Mouse (Mus musculus): ENCODE results near the gene Ercc6. TPM values are rescaled to one million over a fixed set of nuclear protein-coding genes. Genes with fewer than 3 reads are reported as not detected.
A peak's percentile ranks its signal among the peaks of the same experiment; 100 is the strongest.

Ercc6 gene
- 9.0 and 10.1 TPM in 2 replicates for polyA plus RNA-seq (2015; fragmentation: Nextera tagmentation; extraction: Ambion mirVana)

GRCm38 (mm10) chr14:32513336-32514032 lies at the start of gene Ercc6:
Ercc6 (plus strand) TSS chr14:32513521.
- peak; percentile 93 for ATAC-seq (ENCODE audit: low read depth)
- Histone ChIP-seq H3K4me1 (replicated peaks) (peaks cover 30% of the 10 kb centered on the region), H3K36me3 (peaks cover 17% of the 10 kb centered on the region), H3K9me3 (replicated peaks) (no peaks in the 10 kb centered on the region), H3K27ac (peak within 1 kb of the TSS; percentile 73), H3K4me3 (replicated peaks) (peak within 1 kb of the TSS; percentile 77), H3K4me2 (peak within 1 kb of the TSS; percentile 80), H3K9ac (peak within 1 kb of the TSS; percentile 79), H3K27me3 (no peaks in the 10 kb centered on the region)
- under 1% methylated on average over 62 of the region's 62 CpGs for WGBS (ENCODE audit: insufficient replicate concordance)
- peak; percentile 87 for DNase-seq

- 0 out of 2 replicates have a peak within 1 kb of the TSS, but pooled peaks have one; percentile 29 for H3K4me2 ChIP-seq
- DNase-seq, result no peak
- H3K4me1 ChIP-seq (replicated peaks), result no peaks in the 10 kb centered on the region
- no peaks in the 10 kb centered on the region for H3K36me3 ChIP-seq
- peaks cover 86% of the 10 kb centered on the region for H3K27me3 ChIP-seq
- H3K27ac ChIP-seq, result no peak within 1 kb of the TSS
- no peak within 1 kb of the TSS for H3K9ac ChIP-seq
- H3K9me3 ChIP-seq (replicated peaks), result no peaks in the 10 kb centered on the region
- no peak for ATAC-seq (ENCODE audit: low read depth)
- WGBS (ENCODE audit: insufficient replicate concordance), result 1% methylated on average over 67 of the region's 70 CpGs
- H3K4me3 ChIP-seq (replicated peaks), result peak within 1 kb of the TSS; percentile 8; the same call in 1 of the 2 replicates
Observed at GRCm38 (mm10) chr14:32464601-32465505, 48.5 kb upstream of the Ercc6 start, which contains the start of gene Slc18a3. Slc18a3 (minus strand) TSS chr14:32464850.

- peaks cover 80% of the 10 kb centered on the region for H3K27me3 ChIP-seq
- no peaks in the 10 kb centered on the region for H3K4me1 ChIP-seq (replicated peaks)
- no peak overlapping the region for H3K4me3 ChIP-seq (replicated peaks)
- no peak overlapping the region for H3K4me2 ChIP-seq
- H3K9me3 ChIP-seq (replicated peaks), result no peaks in the 10 kb centered on the region
- ATAC-seq (ENCODE audit: low read depth) (no peak), DNase-seq (no peak)
- no peak overlapping the region for H3K27ac ChIP-seq
- whole genome bisulfite sequencing (ENCODE audit: insufficient replicate concordance), result 4% methylated on average over 8 of the region's 11 CpGs
- H3K9ac ChIP-seq, result no peak overlapping the region
- H3K36me3 ChIP-seq, result no peaks in the 10 kb centered on the region
Observed at GRCm38 (mm10) chr14:32465506-32465870, 47.8 kb upstream of the Ercc6 start.

- no peaks in the 10 kb centered on the region for H3K36me3 ChIP-seq
- no peaks in the 10 kb centered on the region for H3K4me1 ChIP-seq (replicated peaks)
- 0 out of 2 replicates have a peak within 1 kb of the TSS, but pooled peaks have one; percentile 8 for H3K4me3 ChIP-seq (replicated peaks)
- H3K9ac ChIP-seq, result no peak within 1 kb of the TSS
- WGBS (ENCODE audit: insufficient replicate concordance), result 16% methylated on average over 13 of the region's 13 CpGs
- H3K27me3 ChIP-seq, result peaks cover 76% of the 10 kb centered on the region
- H3K9me3 ChIP-seq (replicated peaks), result no peaks in the 10 kb centered on the region
- H3K4me2 ChIP-seq, result 0 out of 2 replicates have a peak within 1 kb of the TSS, but pooled peaks have one; percentile 29
- no peak for ATAC-seq (ENCODE audit: low read depth)
- H3K27ac ChIP-seq, result no peak within 1 kb of the TSS
- no peak for DNase-seq
Observed at GRCm38 (mm10) chr14:32465889-32466288, 47.4 kb upstream of the Ercc6 start, which contains the start of gene Chat. Chat (minus strand) TSS chr14:32465989.

- no peak overlapping the region for H3K4me2 ChIP-seq
- no peak overlapping the region for H3K9ac ChIP-seq
- no peak overlapping the region for H3K27ac ChIP-seq
- H3K4me3 ChIP-seq (replicated peaks), result no peak overlapping the region
- ATAC-seq (ENCODE audit: low read depth) (no peak), DNase-seq (no peak)
- H3K9me3 ChIP-seq (replicated peaks), result no peaks in the 10 kb centered on the region
- WGBS (ENCODE audit: insufficient replicate concordance), result 8% methylated on average over 5 of the region's 5 CpGs
- no peaks in the 10 kb centered on the region for H3K36me3 ChIP-seq
- H3K4me1 ChIP-seq (replicated peaks), result no peaks in the 10 kb centered on the region
- H3K27me3 ChIP-seq, result peaks cover 59% of the 10 kb centered on the region
Observed at GRCm38 (mm10) chr14:32467606-32468005, 45.7 kb upstream of the Ercc6 start.

- DNase-seq, result no peak
- 13% methylated on average over 4 of the region's 4 CpGs for WGBS (ENCODE audit: insufficient replicate concordance)
Observed at GRCm38 (mm10) chr14:32472996-32473395, 40.3 kb upstream of the Ercc6 start.

GRCm38 (mm10) chr14:32476559-32476958 lies 36.8 kb upstream of the Ercc6 start:
- H3K36me3 ChIP-seq, result no peaks in the 10 kb centered on the region
- H3K27ac ChIP-seq, result no peak overlapping the region
- WGBS (ENCODE audit: insufficient replicate concordance), result 40% methylated on average over 6 of the region's 6 CpGs
- no peak overlapping the region for H3K4me2 ChIP-seq
- no peak for DNase-seq
- no peak for ATAC-seq (ENCODE audit: low read depth)
- no peak overlapping the region for H3K4me3 ChIP-seq (replicated peaks)
- no peak overlapping the region for H3K9ac ChIP-seq
- H3K4me1 ChIP-seq (replicated peaks), result no peaks in the 10 kb centered on the region
- 0 out of 2 replicates have a peak, but pooled peaks cover 5% of the 10 kb centered on the region for H3K27me3 ChIP-seq
- no peaks in the 10 kb centered on the region for H3K9me3 ChIP-seq (replicated peaks)

More at GRCm38 (mm10) chr14:32472996-32473395, 40.3 kb upstream of the Ercc6 start:
- H3K4me2 ChIP-seq, result no peak overlapping the region
- no peaks in the 10 kb centered on the region for H3K9me3 ChIP-seq (replicated peaks)
- H3K27me3 ChIP-seq, result 0 out of 2 replicates have a peak, but pooled peaks cover 8% of the 10 kb centered on the region
- no peak overlapping the region for H3K9ac ChIP-seq
- no peaks in the 10 kb centered on the region for H3K36me3 ChIP-seq
- ATAC-seq (ENCODE audit: low read depth), result no peak
- no peaks in the 10 kb centered on the region for H3K4me1 ChIP-seq (replicated peaks)
- H3K4me3 ChIP-seq (replicated peaks), result no peak overlapping the region
- H3K27ac ChIP-seq, result no peak overlapping the region

- 0 out of 2 replicates have a peak, but pooled peaks cover 5% of the 10 kb centered on the region for H3K27me3 ChIP-seq
- ATAC-seq (ENCODE audit: low read depth), result no peak
Observed at GRCm38 (mm10) chr14:32477581-32477980, 35.7 kb upstream of the Ercc6 start.

GRCm38 (mm10) chr14:32482061-32482460 lies 31.3 kb upstream of the Ercc6 start:
- ATAC-seq (ENCODE audit: low read depth) (no peak), DNase-seq (no peak)
- Histone ChIP-seq H3K27ac (no peak overlapping the region), H3K4me1 (replicated peaks) (no peaks in the 10 kb centered on the region), H3K9me3 (replicated peaks) (no peaks in the 10 kb centered on the region), H3K4me2 (no peak overlapping the region), H3K4me3 (replicated peaks) (no peak overlapping the region), H3K27me3 (0 out of 2 replicates have a peak, but pooled peaks cover 5% of the 10 kb centered on the region), H3K36me3 (no peaks in the 10 kb centered on the region), H3K9ac (no peak overlapping the region)
- WGBS (ENCODE audit: insufficient replicate concordance), result 7% methylated on average over 3 of the region's 3 CpGs

More at GRCm38 (mm10) chr14:32477581-32477980, 35.7 kb upstream of the Ercc6 start:
- Histone ChIP-seq H3K4me3 (replicated peaks) (no peak overlapping the region), H3K9me3 (replicated peaks) (no peaks in the 10 kb centered on the region), H3K4me1 (replicated peaks) (no peaks in the 10 kb centered on the region), H3K36me3 (no peaks in the 10 kb centered on the region), H3K9ac (no peak overlapping the region), H3K27ac (no peak overlapping the region), H3K4me2 (no peak overlapping the region)
- DNase-seq, result no peak
- WGBS (ENCODE audit: insufficient replicate concordance), result 50% methylated on average over 1 of the region's 1 CpGs

- H3K9me3 ChIP-seq (replicated peaks), result no peaks in the 10 kb centered on the region
- H3K4me3 ChIP-seq (replicated peaks), result no peak overlapping the region
- H3K27me3 ChIP-seq, result peaks cover 29% of the 10 kb centered on the region
- no peaks in the 10 kb centered on the region for H3K36me3 ChIP-seq
- no peak overlapping the region for H3K27ac ChIP-seq
- 0 out of 2 replicates have a peak overlapping the region, but pooled peaks have one; percentile 13 for H3K4me2 ChIP-seq
- 0 out of 2 replicates have a peak, but pooled peaks cover 5% of the 10 kb centered on the region for H3K4me1 ChIP-seq (replicated peaks)
- H3K9ac ChIP-seq, result no peak overlapping the region
- WGBS (ENCODE audit: insufficient replicate concordance), result 14% methylated on average over 13 of the region's 13 CpGs
- DNase-seq, result no peak
- ATAC-seq (ENCODE audit: low read depth), result no peak
Observed at GRCm38 (mm10) chr14:32492521-32492920, 20.8 kb upstream of the Ercc6 start.

All from liver, embryonic 13.5 days (tissue).